Mouse (Mus musculus): ENCODE measurements around the gene Mex3b. TPM values are rescaled to one million over a fixed set of nuclear protein-coding genes. Genes with fewer than 3 reads are reported as not detected.

Gene Mex3b
- polyA plus RNA-seq, 1 experiment from 2014 or later: 48.2 TPM

DNA sequence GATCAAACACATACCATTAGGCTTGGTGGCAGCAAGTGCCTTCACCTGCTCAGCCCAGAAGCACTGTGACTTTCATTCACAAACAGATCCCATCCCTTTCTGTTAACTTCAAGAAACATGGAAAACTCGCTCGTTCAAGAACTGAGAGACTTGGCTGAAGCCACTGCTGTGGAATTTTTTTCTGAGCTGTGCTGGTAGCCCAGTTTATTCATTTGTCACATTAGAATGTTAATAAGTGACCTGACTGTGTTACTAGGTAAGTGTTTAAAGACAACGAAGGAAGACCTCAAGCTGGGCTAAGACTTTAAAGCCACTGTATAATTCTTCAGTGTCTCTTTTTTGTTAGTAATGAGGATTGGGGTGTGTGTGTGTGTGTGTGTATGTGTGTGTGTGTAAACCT lies 35.9 kb downstream of the Mex3b start:
- no peak for ATAC-seq (ENCODE audit: low FRiP score)
- 78% methylated on average over 3 of the region's 3 CpGs for WGBS
- H3K9ac ChIP-seq: no peak overlapping the region

DNA sequence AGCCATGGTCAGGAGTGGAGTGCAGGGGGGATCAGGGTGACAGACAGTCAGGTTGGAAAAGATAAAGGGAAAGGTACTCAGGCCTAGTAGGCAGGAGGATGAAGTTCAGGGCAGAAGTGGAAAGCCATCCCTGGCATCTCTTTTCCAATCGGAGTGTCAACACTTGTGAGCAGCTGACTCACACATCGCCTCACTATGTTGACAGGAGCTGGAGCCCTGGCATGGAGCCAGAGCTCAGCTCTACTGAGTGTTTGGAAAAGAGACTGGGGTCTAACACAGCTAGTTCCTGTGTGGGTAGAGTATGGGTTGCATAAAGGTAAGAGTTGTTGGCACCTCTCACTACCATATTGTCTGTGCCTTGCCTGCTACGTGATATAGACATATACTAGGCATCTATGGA lies 38.4 kb downstream of the Mex3b start:
- H3K9me3 ChIP-seq (replicated peaks): no peaks in the 10 kb centered on the region
- ATAC-seq (ENCODE audit: low FRiP score): no peak
- H3K27ac ChIP-seq: no peak overlapping the region
- no peaks in the 10 kb centered on the region for H3K36me3 ChIP-seq
- H3K9ac ChIP-seq: no peak overlapping the region
- no peak overlapping the region for H3K4me3 ChIP-seq
- H3K27me3 ChIP-seq: no peaks in the 10 kb centered on the region
- WGBS: 90% methylated on average over 3 of the region's 3 CpGs
- no peak overlapping the region for H3K4me2 ChIP-seq (replicated peaks)
- H3K4me1 ChIP-seq: no peaks in the 10 kb centered on the region

More for the DNA sequence above, 35.9 kb downstream of the Mex3b start:
- H3K4me3 ChIP-seq: no peak overlapping the region
- 0 out of 2 replicates have a peak, but pooled peaks cover 3% of the 10 kb centered on the region for H3K4me1 ChIP-seq
- no peaks in the 10 kb centered on the region for H3K27me3 ChIP-seq
- no peak overlapping the region for H3K27ac ChIP-seq
- no peak overlapping the region for H3K4me2 ChIP-seq (replicated peaks)
- H3K9me3 ChIP-seq (replicated peaks): no peaks in the 10 kb centered on the region
- no peaks in the 10 kb centered on the region for H3K36me3 ChIP-seq

GRCm38 (mm10) chr7:82907081-82907480 lies 39.9 kb downstream of the Mex3b start:
- Histone ChIP-seq H3K27ac (no peak overlapping the region), H3K4me3 (no peak overlapping the region), H3K9me3 (replicated peaks) (no peaks in the 10 kb centered on the region), H3K36me3 (no peaks in the 10 kb centered on the region), H3K9ac (no peak overlapping the region), H3K4me2 (replicated peaks) (no peak overlapping the region), H3K27me3 (no peaks in the 10 kb centered on the region), H3K4me1 (no peaks in the 10 kb centered on the region)
- ATAC-seq (ENCODE audit: low FRiP score): no peak
- 76% methylated on average over 1 of the region's 1 CpGs for WGBS

- Histone ChIP-seq H3K27me3 (no peaks in the 10 kb centered on the region), H3K9ac (no peak overlapping the region), H3K36me3 (no peaks in the 10 kb centered on the region), H3K4me3 (no peak overlapping the region), H3K27ac (no peak overlapping the region), H3K4me1 (no peaks in the 10 kb centered on the region), H3K9me3 (replicated peaks) (no peaks in the 10 kb centered on the region), H3K4me2 (replicated peaks) (no peak overlapping the region)
- WGBS: 64% methylated on average over 10 of the region's 10 CpGs
- no peak for ATAC-seq (ENCODE audit: low FRiP score)
These were observed 43.6 kb downstream of the Mex3b start for GRCm38 (mm10) chr7:82910536-82911384.

DNA sequence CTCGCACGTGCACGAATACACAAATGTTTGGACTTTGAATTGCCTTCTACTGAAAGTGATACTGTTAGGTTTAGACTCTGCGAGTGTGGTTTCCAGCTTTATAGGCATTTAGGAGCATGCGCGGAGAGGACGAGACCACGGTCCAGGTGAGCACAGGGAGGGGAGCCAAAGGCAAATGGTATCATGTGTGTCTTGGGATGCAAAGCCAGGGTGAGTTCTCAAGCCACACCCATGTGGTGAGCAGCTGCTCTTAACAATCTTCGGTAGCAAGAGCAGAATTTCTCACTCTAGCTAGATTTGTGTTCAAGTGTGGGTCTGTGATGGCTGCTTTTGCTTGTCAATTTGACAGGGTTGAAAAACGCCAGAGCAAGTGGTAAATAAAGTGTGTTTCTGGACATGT lies 44.4 kb downstream of the Mex3b start:
- no peak for ATAC-seq (ENCODE audit: low FRiP score)
- Histone ChIP-seq H3K4me3 (no peak overlapping the region), H3K27ac (no peak overlapping the region), H3K36me3 (no peaks in the 10 kb centered on the region), H3K4me1 (no peaks in the 10 kb centered on the region), H3K27me3 (no peaks in the 10 kb centered on the region), H3K9me3 (replicated peaks) (no peaks in the 10 kb centered on the region), H3K9ac (no peak overlapping the region), H3K4me2 (replicated peaks) (no peak overlapping the region)
- WGBS: 91% methylated on average over 10 of the region's 10 CpGs

DNA sequence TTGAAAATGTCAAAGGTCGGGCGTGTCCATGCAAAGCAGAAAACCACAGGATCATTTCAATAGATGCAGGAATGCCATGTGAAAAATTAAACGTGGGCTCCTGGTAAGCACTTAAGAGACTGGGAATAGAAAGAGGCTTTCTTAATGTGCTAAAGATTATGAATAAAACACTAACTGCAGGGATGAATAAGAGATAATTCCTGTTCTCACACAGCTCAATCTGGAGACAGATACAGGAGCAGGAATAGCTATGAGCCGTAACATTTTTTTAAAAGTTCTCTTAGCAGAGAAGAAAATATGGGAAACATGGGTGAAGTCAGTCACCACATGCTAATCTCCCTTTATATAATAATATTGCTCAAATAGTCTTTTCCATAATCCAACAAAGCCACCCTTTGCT lies 47.2 kb downstream of the Mex3b start:
- ATAC-seq (ENCODE audit: low FRiP score): no peak
- Histone ChIP-seq H3K9ac (no peak overlapping the region), H3K36me3 (no peaks in the 10 kb centered on the region), H3K4me3 (no peak overlapping the region), H3K27me3 (no peaks in the 10 kb centered on the region), H3K4me2 (replicated peaks) (no peak overlapping the region), H3K9me3 (replicated peaks) (no peaks in the 10 kb centered on the region), H3K27ac (no peak overlapping the region), H3K4me1 (no peaks in the 10 kb centered on the region)
- 82% methylated on average over 4 of the region's 4 CpGs for WGBS

Other genes starting within 250 kb of the Mex3b start
- 14.0 and 15.9 TPM in 2 replicates for gene Saxo2, start 218.8 kb upstream of the Mex3b start, polyA plus RNA-seq (2016; fragmentation: Nextera tagmentation; extraction: Ambion mirVana)
- 19.3 and 22.1 TPM in 2 replicates for gene Efl1, start 218.7 kb upstream of the Mex3b start, polyA plus RNA-seq (2016; fragmentation: Nextera tagmentation; extraction: Ambion mirVana)